Mouse (Mus musculus): ENCODE results near the gene Zfp811.

Zfp811 gene

GRCm38 (mm10) chr17:32757331-32757730, 52.4 kb downstream of the Zfp811 start:
- intact Hi-C loops (cut with DNase I): no loop called here

GRCm38 (mm10) chr17:32753634-32754033, 56.1 kb downstream of the Zfp811 start:
- intact Hi-C loops (cut with DNase I): no loop called here

- intact Hi-C loops (cut with DNase I): no loop called here
Observed at GRCm38 (mm10) chr17:32752813-32753360, 56.8 kb downstream of the Zfp811 start.

- intact Hi-C loops (cut with DNase I): no loop called here
Observed at GRCm38 (mm10) chr17:32750611-32751010, 59.1 kb downstream of the Zfp811 start.

Data from adrenal gland (tissue).